In the genomic region with DNA sequence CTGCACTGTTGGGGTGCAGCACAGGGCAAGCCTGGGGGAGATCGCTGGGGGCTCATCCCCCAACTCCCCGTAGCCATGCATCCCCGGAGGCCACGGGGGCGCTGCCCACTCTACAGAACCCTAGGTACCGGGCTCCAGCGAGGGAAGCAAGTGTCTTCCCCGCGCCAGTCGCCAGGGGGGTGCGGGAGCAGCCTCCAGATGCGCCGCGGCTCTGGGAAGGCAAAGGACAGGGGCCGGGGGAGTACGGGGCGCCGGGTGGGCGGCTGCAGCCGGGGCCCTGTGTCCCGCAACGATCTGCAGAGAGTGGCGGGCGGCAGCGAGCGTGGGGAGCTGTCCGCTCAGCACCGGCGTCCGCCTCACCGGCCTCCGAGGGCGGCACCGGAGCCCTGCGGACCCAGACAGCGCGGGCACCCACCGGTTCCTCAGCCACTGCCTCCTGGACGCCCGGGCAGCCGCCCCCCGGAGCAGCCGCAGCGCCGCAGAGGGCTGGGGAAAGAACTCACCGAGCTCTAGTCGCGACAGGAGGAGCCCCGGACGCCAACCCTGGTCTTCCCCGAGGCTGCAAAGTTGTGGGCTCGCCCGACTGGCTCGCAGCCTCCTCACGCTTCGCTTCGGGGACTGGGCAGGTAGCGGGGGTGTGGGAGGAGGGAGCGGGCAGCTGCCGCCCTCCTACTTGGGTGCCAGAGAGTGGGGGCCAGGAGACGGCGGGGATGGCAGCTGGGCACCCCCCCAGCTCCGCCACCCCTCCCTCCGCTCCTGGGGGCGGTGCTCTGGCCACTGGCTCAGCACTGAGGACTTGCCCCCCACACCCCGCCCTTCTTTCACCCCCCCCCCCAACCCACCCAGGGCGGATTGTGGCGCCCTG, we compare ENCODE assay signal across 8 mouse cellular contexts. TPM values are rescaled to one million over a fixed set of nuclear protein-coding genes. Genes with fewer than 3 reads are reported as not detected.
DNase-seq lines count a peak whose midpoint lies in the region; ATAC-seq lines count a peak whose summit lies in the region.

A gene (minus strand): TSS at position 541 of the 865 bp plus-strand sequence.

- peak within 1 kb of the TSS; percentile 51 for H3K4me3 ChIP-seq in forebrain, embryonic 13.5 days
- H3K4me3 ChIP-seq in intestine, embryonic 16.5 days (ENCODE audit: low read length), result peak within 1 kb of the TSS; percentile 17

- H3K9me3 ChIP-seq in forebrain, embryonic 13.5 days (replicated peaks), result no peaks in the 10 kb centered on the region
- no peaks in the 10 kb centered on the region for H3K9me3 ChIP-seq in intestine, embryonic 16.5 days (ENCODE audit: control insufficient read depth, low read length)

- no peak for DNase-seq in cerebellum, adult 9-10 months
- peak; percentile 67 for DNase-seq in testis, postnatal 10 days (ENCODE audit: low spot score)
- DNase-seq in testis, postnatal 14 days (ENCODE audit: low spot score), result no peak
- DNase-seq in c-Kit-positive CD71-positive TER-119-positive erythroid progenitor cells, embryonic 14.5 days (ENCODE audit: low spot score), result no peak

- peaks cover 21% of the 10 kb centered on the region for H3K4me1 ChIP-seq in forebrain, embryonic 13.5 days
- peaks cover 7% of the 10 kb centered on the region; the same call in 1 of the 2 replicates for H3K4me1 ChIP-seq in intestine, embryonic 16.5 days (ENCODE audit: control insufficient read depth, insufficient read depth, low read length)

- no peaks in the 10 kb centered on the region for H3K36me3 ChIP-seq in forebrain, embryonic 13.5 days (ENCODE audit: poor library complexity, severe bottlenecking)
- H3K36me3 ChIP-seq in intestine, embryonic 16.5 days (ENCODE audit: control insufficient read depth, insufficient read depth, low read length), result no peaks in the 10 kb centered on the region

- H3K27ac ChIP-seq in forebrain, embryonic 13.5 days, result no peak within 1 kb of the TSS
- H3K27ac ChIP-seq in intestine, embryonic 16.5 days (ENCODE audit: low read length), result no peak within 1 kb of the TSS

- ATAC-seq in cerebellum, adult (ENCODE audit: insufficient number of reproducible peaks, low FRiP score, low TSS enrichment), result peak; percentile 69
- ATAC-seq in forebrain, embryonic 13.5 days, result peak; percentile 86
- ATAC-seq in intestine, embryonic 16.5 days, result peak; percentile 44
- peak; percentile 79 for ATAC-seq in megakaryocyte progenitor cell, adult 5-6 weeks (replicated peaks; ENCODE audit: poor library complexity)

- H3K27me3 ChIP-seq in forebrain, embryonic 13.5 days, result peaks cover 61% of the 10 kb centered on the region
- H3K27me3 ChIP-seq in intestine, embryonic 16.5 days (replicated peaks; ENCODE audit: control insufficient read depth, insufficient read depth, low read length), result peaks cover 42% of the 10 kb centered on the region

- 1% methylated on average over 48 of the region's 68 CpGs for WGBS in forebrain, embryonic 13.5 days
- under 1% methylated on average over 62 of the region's 68 CpGs for WGBS in intestine, embryonic 16.5 days

- H3K9ac ChIP-seq in forebrain, embryonic 13.5 days, result peak within 1 kb of the TSS; percentile 66
- H3K9ac ChIP-seq in intestine, embryonic 16.5 days (ENCODE audit: low read depth, low read length), result no peak within 1 kb of the TSS

- peak within 1 kb of the TSS; percentile 76 for H3K4me2 ChIP-seq in forebrain, embryonic 13.5 days
- peak within 1 kb of the TSS; percentile 37 for H3K4me2 ChIP-seq in intestine, embryonic 16.5 days (ENCODE audit: low read depth, low read length)

RNA-seq across cellular contexts. Expression of the gene that starts here (rescaled TPM):
- 2.3 and 2.7 TPM in 2 replicates for polyA plus RNA-seq in forebrain, embryonic 13.5 days (2015; fragmentation: Nextera tagmentation; extraction: Ambion mirVana)
- polyA plus RNA-seq in intestine, embryonic 16.5 days (2015; fragmentation: Nextera tagmentation; extraction: Ambion mirVana), result 0.23 and 0.28 TPM in 2 replicates
- not detected in 2 replicates for total RNA-seq in megakaryocyte progenitor cell, adult 5-6 weeks (2015)
- not detected in 2 replicates for total RNA-seq in megakaryocyte progenitor cell, adult 5-6 weeks (2017)

Comparison
In these comparisons a context has a peak if more than half of its experiments do, and no peak if none do; other contexts are left out.
1. Peak in ATAC-seq, H3K4me3 ChIP-seq and H3K4me2 ChIP-seq in intestine, embryonic 16.5 days; RNA of the gene not detected or under 1 TPM.
2. Peak in ATAC-seq in megakaryocyte progenitor cell, adult 5-6 weeks; RNA of the gene not detected or under 1 TPM.